Mouse (Mus musculus) liver, adult 2 months (tissue): ENCODE measurements around the gene Ect2l.

Experiments used
- CTCF ChIP-seq: fragments of 200-500 bp; IDR thresholded peaks from 2 replicates; pipeline ENCODE4 v1.5.1; 2011; ENCODE audit warnings: low read depth, low read length, control low read depth
- POLR2A ChIP-seq: fragments of 200-500 bp; IDR thresholded peaks from 2 replicates; pipeline ENCODE4 v1.6.1; 2011; ENCODE audit warnings: low read length, control low read depth; ENCODE audit not compliant: insufficient read depth; ENCODE audit errors: extremely low read depth

DNA sequence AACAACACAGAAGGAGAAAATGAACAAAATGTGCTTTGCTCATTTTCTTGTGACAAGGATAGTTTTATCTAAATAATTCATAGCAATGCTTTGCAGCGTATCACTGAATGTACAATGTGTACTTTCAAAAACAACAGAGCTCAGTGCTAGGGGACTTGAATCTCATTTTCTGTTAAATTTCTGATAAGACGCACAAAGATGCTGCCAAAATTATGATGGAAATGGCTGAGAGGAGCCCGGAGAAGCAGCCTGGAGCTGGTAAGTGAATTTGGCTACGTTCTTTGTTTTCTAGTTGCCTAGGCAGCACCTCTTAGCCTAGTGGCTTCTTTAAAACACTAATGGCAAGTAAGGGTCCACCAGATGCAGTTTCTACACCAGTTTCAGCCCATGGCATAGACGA lies 28.4 kb downstream of the Ect2l start:
- TF ChIP-seq CTCF: no peak
- TF ChIP-seq POLR2A: no peak
